20 mouse cellular contexts compared by ENCODE assay signal in the genomic region with DNA sequence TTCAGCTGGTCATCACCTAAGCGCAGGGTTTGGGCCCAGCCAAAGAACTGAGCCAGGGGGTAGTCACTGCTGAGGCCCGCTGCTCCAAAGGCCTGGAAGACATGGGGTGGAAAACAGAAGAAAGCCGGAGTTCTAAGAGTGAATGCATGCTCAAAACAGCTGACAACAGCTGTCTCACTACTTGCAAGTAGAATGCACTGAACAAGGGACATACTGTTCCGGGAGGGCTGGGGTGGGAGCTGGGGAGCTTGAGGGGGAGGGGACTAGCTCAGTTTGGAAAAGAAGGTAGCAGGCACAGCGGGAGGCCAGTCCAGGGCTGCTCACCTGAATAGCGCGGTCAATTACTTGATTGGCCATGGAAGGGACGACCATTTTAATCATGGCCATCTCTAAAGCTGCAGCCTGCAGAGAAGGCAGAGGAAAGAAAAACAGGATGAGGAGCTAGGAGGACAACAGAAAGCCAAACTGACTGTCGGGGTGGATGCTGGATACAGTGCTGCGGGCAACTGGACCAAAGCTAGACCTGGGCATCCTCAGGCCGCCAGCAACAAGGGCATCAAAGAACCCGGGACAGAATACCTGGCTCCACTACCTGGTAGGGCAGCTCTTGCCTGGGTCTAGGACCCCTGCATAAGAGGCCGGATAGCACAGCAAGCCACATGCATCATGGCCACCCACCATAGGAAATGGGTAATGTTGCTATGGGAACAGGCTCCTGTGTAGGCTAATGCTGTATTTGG. TPM values are rescaled to one million over a fixed set of nuclear protein-coding genes. Genes with fewer than 3 reads are reported as not detected.
A peak's percentile ranks its signal among the peaks of the same experiment; 100 is the strongest.
DNase-seq lines count a peak whose midpoint lies in the region.
"Had no signal": no experiment of that assay in that cellular context is flagged by ENCODE, and none has a peak within 500 bp of the region (broad histone marks: within the 10 kb centered on the region; RNA-seq: fewer than 3 reads in every experiment).

No protein-coding gene starts in this region.

- intact Hi-C loops in heart, postnatal 10 days (cut with DNase I), result loop anchor here (1.0 kb wide), 1 partner anchor 22 kb away; no protein-coding TSS in a partner anchor

- WGBS in hindbrain, embryonic 10.5 days, result 67% methylated on average over 13 of the region's 13 CpGs

- no peak overlapping the region for H3K27ac ChIP-seq in hindbrain, embryonic 10.5 days
- H3K27ac ChIP-seq: hindbrain, embryonic 13.5 days; kidney, embryonic 15.5 days; liver, embryonic 12.5 days; midbrain, embryonic 15.5 days had no signal

- peak; percentile 57 for DNase-seq in heart, postnatal 10 days
- no peak for DNase-seq in heart, adult 8-10 months (ENCODE audit: low spot score)
- DNase-seq in R1 (ENCODE audit: low read depth, low spot score), result peak; percentile 26
- DNase-seq in heart, postnatal 4 days, result peak; percentile 37
- DNase-seq in lung, postnatal 25 days (ENCODE audit: low spot score), result peak; percentile 24
- DNase-seq in cerebellum, adult 11-12 months, result no peak
- DNase-seq in hindbrain, embryonic 10.5 days (ENCODE audit: low spot score), result no peak
- DNase-seq in adrenal gland, adult 18-20 months (ENCODE audit: low spot score in 2 of 2), result no peak
- DNase-seq: adrenal gland, adult 8-10 months; cerebellum, adult 2 months had no signal

- H3K9me3 ChIP-seq in hindbrain, embryonic 10.5 days, result no peaks in the 10 kb centered on the region
- H3K9me3 ChIP-seq: hindbrain, embryonic 13.5 days; kidney, embryonic 15.5 days; liver, embryonic 12.5 days; midbrain, embryonic 15.5 days had no signal

- peaks cover 10% of the 10 kb centered on the region for H3K4me1 ChIP-seq in hindbrain, embryonic 10.5 days (replicated peaks)

- no peaks in the 10 kb centered on the region for H3K27me3 ChIP-seq in hindbrain, embryonic 10.5 days (ENCODE audit: insufficient read depth, poor library complexity, severe bottlenecking)
- H3K27me3 ChIP-seq: hindbrain, embryonic 13.5 days; kidney, embryonic 15.5 days; midbrain, embryonic 15.5 days had no signal

- no peak overlapping the region for H3K4me3 ChIP-seq in hindbrain, embryonic 10.5 days
- H3K4me3 ChIP-seq: hindbrain, embryonic 13.5 days; kidney, embryonic 15.5 days; liver, embryonic 12.5 days; midbrain, embryonic 15.5 days had no signal

- H3K36me3 ChIP-seq in hindbrain, embryonic 10.5 days, result no peaks in the 10 kb centered on the region
- H3K36me3 ChIP-seq: hindbrain, embryonic 13.5 days; kidney, embryonic 15.5 days; liver, embryonic 12.5 days; midbrain, embryonic 15.5 days had no signal

RNA-seq across cellular contexts. Expression of a gene that starts 5.4 kb away (rescaled TPM):
- total RNA-seq in heart, postnatal 10 days (2021), result 100 to 1,000 TPM; 114 to 134 TPM
- 100 to 1,000 TPM; 363 to 434 (median 401) TPM for total RNA-seq in heart, adult 8-10 months (2022)
- total RNA-seq in heart, postnatal 4 days (2021), result 100 to 1,000 TPM in 1 of 2 experiments, 10 to 100 TPM in 1; 95.1 to 103 TPM
- polyA plus RNA-seq in hindbrain, embryonic 10.5 days (2016; fragmentation: Nextera tagmentation; extraction: Ambion mirVana), result 123 and 124 TPM in 2 replicates
- 1,000 to 10,000 TPM; 1,017 to 2,323 TPM for total RNA-seq in adrenal gland, adult 18-20 months (2021)

RNA-seq across cellular contexts. Expression of a gene that starts 19.7 kb away (rescaled TPM):
- 10 to 100 TPM; 24.3 to 31.0 TPM for total RNA-seq in heart, postnatal 10 days (2021)
- total RNA-seq in heart, adult 8-10 months (2022), result 100 to 1,000 TPM in 2 of 4 experiments, 10 to 100 TPM in 2; 97.0 to 106 (median 99.0) TPM
- total RNA-seq in heart, postnatal 4 days (2021), result 10 to 100 TPM; 21.0 to 21.2 TPM
- 1.9 TPM in 2 replicates for polyA plus RNA-seq in hindbrain, embryonic 10.5 days (2016; fragmentation: Nextera tagmentation; extraction: Ambion mirVana)
- 10 to 100 TPM; 25.2 to 30.3 TPM for total RNA-seq in adrenal gland, adult 18-20 months (2021)

RNA-seq across cellular contexts. Expression of a gene that starts 53.3 kb away (rescaled TPM):
- total RNA-seq in heart, postnatal 10 days (2021), result 10 to 100 TPM; 56.6 to 58.1 TPM
- 100 to 1,000 TPM; 104 to 124 (median 121) TPM for total RNA-seq in heart, adult 8-10 months (2022)
- total RNA-seq in heart, postnatal 4 days (2021), result 10 to 100 TPM; 55.7 to 61.0 TPM
- 48.8 and 53.9 TPM in 2 replicates for polyA plus RNA-seq in hindbrain, embryonic 10.5 days (2016; fragmentation: Nextera tagmentation; extraction: Ambion mirVana)
- total RNA-seq in adrenal gland, adult 18-20 months (2021), result 10 to 100 TPM; 73.0 to 75.0 TPM

RNA-seq across cellular contexts. Expression of a gene that starts 53.8 kb away (rescaled TPM):
- 1 to 10 TPM; 2.4 to 2.8 TPM for total RNA-seq in heart, postnatal 10 days (2021)
- 1 to 10 TPM; 1.6 to 3.1 (median 2.3) TPM for total RNA-seq in heart, adult 8-10 months (2022)
- total RNA-seq in heart, postnatal 4 days (2021), result 1 to 10 TPM; 3.1 to 3.8 TPM
- polyA plus RNA-seq in hindbrain, embryonic 10.5 days (2016; fragmentation: Nextera tagmentation; extraction: Ambion mirVana), result 1.3 and 2.2 TPM in 2 replicates
- total RNA-seq in adrenal gland, adult 18-20 months (2021), result 1 to 10 TPM; 5.2 to 5.7 TPM

RNA-seq across cellular contexts. Expression of a gene that starts 53.8 kb away (rescaled TPM):
- not detected for total RNA-seq in heart, postnatal 10 days (2021)
- not detected for total RNA-seq in heart, adult 8-10 months (2022)
- total RNA-seq in heart, postnatal 4 days (2021), result not detected
- not detected in 2 replicates for polyA plus RNA-seq in hindbrain, embryonic 10.5 days (2016; fragmentation: Nextera tagmentation; extraction: Ambion mirVana)
- total RNA-seq in adrenal gland, adult 18-20 months (2021), result under 1 TPM in 1 of 2 experiments, not detected in 1; 0.64 TPM
- total RNA-seq: adrenal gland, adult 8-10 months; gastrocnemius, adult 18-20 months; heart, adult 18-20 months; layer of hippocampus, postnatal 10 days; left cerebral cortex, postnatal 14 days had no signal
- polyA plus RNA-seq: C2C12; forebrain, embryonic 16.5 days; hindbrain, embryonic 13.5 days; kidney, embryonic 15.5 days; liver, embryonic 12.5 days; midbrain, embryonic 15.5 days had no signal

Comparison
In these comparisons a context has a peak if more than half of its experiments do, and no peak if none do; other contexts are left out.
1. DNase-seq: peak in heart, postnatal 10 days (2 of 2), R1 (single experiment), heart, postnatal 4 days (single experiment) and lung, postnatal 25 days (single experiment); none in heart, adult 8-10 months (single experiment), cerebellum, adult 11-12 months (single experiment), hindbrain, embryonic 10.5 days (single experiment) and adrenal gland, adult 18-20 months (0 of 2).